Mouse (Mus musculus) stomach, embryonic 16.5 days (tissue): ENCODE measurements around the gene Pex26. TPM values are rescaled to one million over a fixed set of nuclear protein-coding genes. Genes with fewer than 3 reads are reported as not detected.

ENCODE experiments used
- ATAC-seq: fragments of 200-750 bp; cut with Nextera tagmentation; 2 replicates; pipeline ENCODE4 v1.8.0; 2017; ENCODE audit warnings: moderate number of reproducible peaks, moderate TSS enrichment; ENCODE audit not compliant: insufficient read depth, low FRiP score
- H3K27ac ChIP-seq: fragments of 300-500 bp; sonication (generic); 2 replicates; pipeline ENCODE4 v1.5.1; 2014; ENCODE audit warnings: low read length
- H3K27me3 ChIP-seq: fragments of 300-500 bp; sonication (generic); 2 replicates; pipeline ENCODE4 v1.6.1; 2014; ENCODE audit warnings: low read length, control low read depth, mixed read lengths; ENCODE audit not compliant: control insufficient read depth, insufficient read depth
- H3K36me3 ChIP-seq: fragments of 300-500 bp; sonication (generic); 2 replicates; pipeline ENCODE4 v1.6.1; 2014; ENCODE audit warnings: low read length; ENCODE audit not compliant: control insufficient read depth, insufficient read depth
- H3K4me1 ChIP-seq: fragments of 300-500 bp; sonication (generic); 2 replicates; pipeline ENCODE4 v1.6.1; 2014; ENCODE audit warnings: low read length, control low read depth, mixed read lengths; ENCODE audit not compliant: control insufficient read depth, insufficient read depth
- H3K4me2 ChIP-seq: fragments of 300-500 bp; sonication (generic); 2 replicates; pipeline ENCODE4 v1.6.1; 2014; ENCODE audit warnings: low read depth, low read length, mixed read lengths
- H3K4me3 ChIP-seq: fragments of 300-500 bp; sonication (generic); replicated peaks from 2 replicates; pipeline ENCODE4 v1.5.1; 2014; ENCODE audit warnings: mild to moderate bottlenecking, low read length
- H3K9ac ChIP-seq: fragments of 300-500 bp; sonication (generic); 2 replicates; pipeline ENCODE4 v1.6.1; 2014; ENCODE audit warnings: low read length
- H3K9me3 ChIP-seq: fragments of 300-500 bp; sonication (generic); replicated peaks from 2 replicates; pipeline ENCODE4 v1.6.1; 2016; ENCODE audit warnings: low read length, control low read depth; ENCODE audit not compliant: control insufficient read depth
- WGBS: fragments of 180-500 bp; shearing (Covaris S2); extraction: QIAGEN DNeasy Blood & Tissue Kit; methylation state at CpG from one replicate; pipeline ENCODE4 v1.1.7; 2014; 5-methylcytosine and 5-hydroxymethylcytosine counted together
- polyA plus RNA-seq: library from polyadenylated mRNA; unstranded; fragments of >200 nt; fragmentation: Nextera tagmentation; extraction: Ambion mirVana; gene quantifications from 2 replicates; pipeline ENCODE4 v1.2.1, GENCODE M21; 2015

Gene Pex26
- polyA plus RNA-seq, 1 experiment from 2014 or later, result 14.0 TPM

GRCm38 (mm10) chr6:121219406-121219805 lies 35.9 kb downstream of the Pex26 start:
- no peak overlapping the region for H3K27ac ChIP-seq
- no peak for ATAC-seq
- H3K9ac ChIP-seq, result no peak overlapping the region
- WGBS, result 72% methylated on average over 4 of the region's 4 CpGs
- no peaks in the 10 kb centered on the region for H3K27me3 ChIP-seq
- no peaks in the 10 kb centered on the region for H3K36me3 ChIP-seq
- H3K4me3 ChIP-seq, result no peak overlapping the region
- H3K9me3 ChIP-seq, result no peaks in the 10 kb centered on the region
- no peak overlapping the region for H3K4me2 ChIP-seq
- H3K4me1 ChIP-seq, result no peaks in the 10 kb centered on the region

DNA sequence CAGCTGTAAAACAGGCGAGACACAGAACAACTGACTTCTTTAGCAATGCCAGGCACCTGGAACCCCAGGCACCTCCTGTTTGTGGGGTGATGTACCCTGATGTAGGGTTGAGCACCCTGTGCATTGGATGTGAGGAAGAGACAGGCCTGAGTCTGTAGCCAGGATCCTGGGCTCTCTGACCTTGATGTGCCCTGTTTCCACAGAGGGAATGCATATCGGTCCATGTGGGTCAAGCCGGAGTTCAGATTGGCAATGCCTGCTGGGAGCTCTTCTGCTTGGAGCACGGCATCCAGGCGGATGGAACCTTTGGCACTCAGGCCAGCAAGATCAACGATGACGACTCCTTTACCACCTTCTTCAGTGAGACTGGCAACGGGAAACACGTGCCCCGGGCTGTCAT lies 36.7 kb downstream of the Pex26 start:
- ATAC-seq, result no peak
- Histone ChIP-seq H3K27ac (no peak overlapping the region), H3K4me3 (no peak overlapping the region), H3K36me3 (no peaks in the 10 kb centered on the region), H3K9me3 (no peaks in the 10 kb centered on the region), H3K27me3 (no peaks in the 10 kb centered on the region), H3K4me1 (no peaks in the 10 kb centered on the region), H3K9ac (no peak overlapping the region), H3K4me2 (no peak overlapping the region)
- WGBS, result 89% methylated on average over 10 of the region's 10 CpGs

GRCm38 (mm10) chr6:121221876-121222597 lies 38.6 kb downstream of the Pex26 start:
- 72% methylated on average over 8 of the region's 8 CpGs for WGBS
- ATAC-seq, result no peak
- no peak overlapping the region for H3K27ac ChIP-seq

GRCm38 (mm10) chr6:121223001-121223400 lies 39.5 kb downstream of the Pex26 start:
- no peak overlapping the region for H3K9ac ChIP-seq
- H3K4me2 ChIP-seq, result no peak overlapping the region
- WGBS, result 93% methylated on average over 14 of the region's 14 CpGs
- no peak for ATAC-seq
- no peak overlapping the region for H3K27ac ChIP-seq
- no peaks in the 10 kb centered on the region for H3K4me1 ChIP-seq
- H3K4me3 ChIP-seq, result no peak overlapping the region
- no peaks in the 10 kb centered on the region for H3K27me3 ChIP-seq
- H3K36me3 ChIP-seq, result no peaks in the 10 kb centered on the region
- no peaks in the 10 kb centered on the region for H3K9me3 ChIP-seq

More at GRCm38 (mm10) chr6:121221876-121222597, 38.6 kb downstream of the Pex26 start:
- Histone ChIP-seq H3K27me3 (no peaks in the 10 kb centered on the region), H3K4me3 (no peak overlapping the region), H3K9me3 (no peaks in the 10 kb centered on the region), H3K4me2 (no peak overlapping the region), H3K36me3 (no peaks in the 10 kb centered on the region), H3K9ac (no peak overlapping the region), H3K4me1 (no peaks in the 10 kb centered on the region)

DNA sequence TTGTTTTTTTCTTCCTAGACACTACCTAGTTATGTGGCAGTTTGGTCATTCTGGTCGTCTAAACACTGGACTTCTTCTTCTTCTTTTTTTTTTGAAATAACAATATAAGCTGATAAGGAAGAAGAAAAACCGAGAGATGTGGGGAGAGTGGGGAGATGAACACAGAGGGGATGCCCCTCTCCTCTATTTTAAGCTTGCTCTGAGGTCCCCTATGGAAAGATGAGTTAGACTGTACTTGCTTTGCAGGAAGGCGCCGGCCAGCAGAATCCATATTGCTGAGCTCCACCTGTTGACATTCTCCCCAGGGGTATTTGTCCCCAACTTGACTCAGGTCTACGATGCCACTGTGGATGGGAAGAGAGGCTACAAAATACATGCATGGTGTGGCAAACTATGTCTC lies 40.6 kb downstream of the Pex26 start:
- Histone ChIP-seq H3K36me3 (no peaks in the 10 kb centered on the region), H3K4me1 (no peaks in the 10 kb centered on the region), H3K9ac (no peak overlapping the region), H3K9me3 (no peaks in the 10 kb centered on the region), H3K4me2 (no peak overlapping the region), H3K4me3 (no peak overlapping the region), H3K27ac (no peak overlapping the region), H3K27me3 (no peaks in the 10 kb centered on the region)
- WGBS, result 61% methylated on average over 5 of the region's 5 CpGs
- no peak for ATAC-seq

GRCm38 (mm10) chr6:121224993-121225392 lies 41.5 kb downstream of the Pex26 start:
- H3K4me3 ChIP-seq, result no peak overlapping the region
- no peak overlapping the region for H3K9ac ChIP-seq
- no peaks in the 10 kb centered on the region for H3K27me3 ChIP-seq
- no peak overlapping the region for H3K4me2 ChIP-seq
- 16% methylated on average over 6 of the region's 6 CpGs for WGBS
- H3K27ac ChIP-seq, result no peak overlapping the region
- H3K9me3 ChIP-seq, result no peaks in the 10 kb centered on the region
- H3K36me3 ChIP-seq, result no peaks in the 10 kb centered on the region
- no peaks in the 10 kb centered on the region for H3K4me1 ChIP-seq
- no peak for ATAC-seq

DNA sequence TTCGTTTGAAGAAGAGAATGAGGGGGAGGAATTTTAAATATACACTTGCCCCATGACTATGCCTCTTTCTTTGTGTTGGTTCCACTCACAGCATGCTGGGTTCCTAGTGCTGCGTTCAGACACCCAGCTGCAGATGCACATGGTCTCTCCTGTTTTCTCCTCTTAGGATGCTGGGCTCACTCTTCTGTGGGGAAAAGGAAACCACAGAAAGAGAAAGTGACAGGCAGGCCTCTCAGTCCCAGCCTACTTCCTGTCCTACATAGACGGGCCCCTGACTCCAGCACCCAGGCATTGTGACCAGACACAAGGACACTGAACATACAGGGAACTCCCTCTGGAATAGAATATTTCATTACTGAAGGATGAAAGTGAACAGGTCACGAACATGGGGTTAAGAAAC lies 42.6 kb downstream of the Pex26 start:
- H3K9me3 ChIP-seq, result no peaks in the 10 kb centered on the region
- H3K4me2 ChIP-seq, result no peak overlapping the region
- H3K36me3 ChIP-seq, result no peaks in the 10 kb centered on the region
- H3K9ac ChIP-seq, result no peak overlapping the region
- H3K27ac ChIP-seq, result no peak overlapping the region
- WGBS, result 42% methylated on average over 4 of the region's 4 CpGs
- no peaks in the 10 kb centered on the region for H3K27me3 ChIP-seq
- H3K4me3 ChIP-seq, result no peak overlapping the region
- no peak for ATAC-seq
- H3K4me1 ChIP-seq, result no peaks in the 10 kb centered on the region

- Histone ChIP-seq H3K4me1 (no peaks in the 10 kb centered on the region), H3K9me3 (no peaks in the 10 kb centered on the region), H3K9ac (no peak overlapping the region), H3K27ac (no peak overlapping the region), H3K27me3 (no peaks in the 10 kb centered on the region), H3K4me2 (no peak overlapping the region), H3K4me3 (no peak overlapping the region), H3K36me3 (no peaks in the 10 kb centered on the region)
- ATAC-seq, result no peak
- 82% methylated on average over 2 of the region's 2 CpGs for WGBS
These were observed 43.3 kb downstream of the Pex26 start for GRCm38 (mm10) chr6:121226744-121227143.

DNA sequence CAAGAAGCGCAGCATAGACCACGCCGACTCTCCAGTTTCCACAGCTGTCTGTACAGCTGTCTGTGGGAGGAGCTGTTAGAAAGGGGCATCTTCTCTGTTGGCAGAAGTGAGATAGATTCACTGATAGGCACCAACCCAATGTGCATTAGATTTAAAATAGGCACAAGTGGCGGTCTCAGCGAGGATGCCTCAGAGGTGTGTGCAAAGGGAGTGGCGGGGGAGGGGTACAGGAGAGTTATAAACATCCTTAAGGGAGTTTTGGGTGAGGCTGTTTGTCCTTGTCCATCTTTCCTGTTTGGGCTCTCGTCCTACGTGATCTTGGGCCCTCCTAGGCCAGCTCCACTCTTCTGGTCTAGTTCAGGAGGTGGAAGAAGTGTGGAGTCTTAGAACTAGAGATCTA lies 45.0 kb downstream of the Pex26 start:
- ATAC-seq, result no peak
- Histone ChIP-seq H3K27me3 (no peaks in the 10 kb centered on the region), H3K27ac (no peak overlapping the region), H3K9ac (no peak overlapping the region), H3K36me3 (no peaks in the 10 kb centered on the region), H3K4me3 (no peak overlapping the region), H3K9me3 (no peaks in the 10 kb centered on the region), H3K4me1 (no peaks in the 10 kb centered on the region), H3K4me2 (no peak overlapping the region)
- 59% methylated on average over 8 of the region's 8 CpGs for WGBS
